Mouse (Mus musculus): ENCODE measurements around the gene Rnf43.

The Rnf43 gene

GRCm38 (mm10) chr11:87712188-87712587 is 49.7 kb downstream of the Rnf43 start:
- WGBS: 75% methylated on average over 4 of the region's 4 CpGs

GRCm38 (mm10) chr11:87715999-87716398 is 53.5 kb downstream of the Rnf43 start:
- WGBS: 89% methylated on average over 4 of the region's 4 CpGs

- 82% methylated on average over 7 of the region's 7 CpGs for WGBS
Observed at GRCm38 (mm10) chr11:87719526-87719925, 57.0 kb downstream of the Rnf43 start.

GRCm38 (mm10) chr11:87720324-87720723 is 57.8 kb downstream of the Rnf43 start:
- 81% methylated on average over 9 of the region's 9 CpGs for WGBS

GRCm38 (mm10) chr11:87720839-87721238 is 58.3 kb downstream of the Rnf43 start:
- 79% methylated on average over 9 of the region's 9 CpGs for WGBS

- 89% methylated on average over 3 of the region's 3 CpGs for WGBS
Observed at GRCm38 (mm10) chr11:87722168-87722567, 59.6 kb downstream of the Rnf43 start.

GRCm38 (mm10) chr11:87722891-87723290 is 60.4 kb downstream of the Rnf43 start:
- WGBS: 84% methylated on average over 4 of the region's 4 CpGs

GRCm38 (mm10) chr11:87725964-87726562 is 63.5 kb downstream of the Rnf43 start:
- 66% methylated on average over 6 of the region's 6 CpGs for WGBS

- WGBS: 81% methylated on average over 11 of the region's 11 CpGs
Observed at GRCm38 (mm10) chr11:87727021-87727420, 64.5 kb downstream of the Rnf43 start.

- 77% methylated on average over 4 of the region's 4 CpGs for WGBS
Observed at GRCm38 (mm10) chr11:87727471-87727870, 64.9 kb downstream of the Rnf43 start.

GRCm38 (mm10) chr11:87728850-87729592 is 66.5 kb downstream of the Rnf43 start:
- WGBS: 83% methylated on average over 18 of the region's 18 CpGs

GRCm38 (mm10) chr11:87729593-87730185 is 67.2 kb downstream of the Rnf43 start:
- WGBS: 92% methylated on average over 13 of the region's 13 CpGs

- 87% methylated on average over 10 of the region's 10 CpGs for WGBS
Observed at GRCm38 (mm10) chr11:87730652-87731310, 68.3 kb downstream of the Rnf43 start.

- WGBS: 77% methylated on average over 5 of the region's 5 CpGs
Observed at GRCm38 (mm10) chr11:87734346-87734745, 71.8 kb downstream of the Rnf43 start.

- WGBS: 89% methylated on average over 6 of the region's 6 CpGs
Observed at GRCm38 (mm10) chr11:87735691-87736090, 73.2 kb downstream of the Rnf43 start.

GRCm38 (mm10) chr11:87736647-87737134 is 74.2 kb downstream of the Rnf43 start:
- WGBS: under 1% methylated on average over 31 of the region's 31 CpGs

- under 1% methylated on average over 56 of the region's 57 CpGs for WGBS
Observed at GRCm38 (mm10) chr11:87737175-87737740, 74.7 kb downstream of the Rnf43 start, which contains the start of gene Supt4a. Gene Supt4a (plus strand): TSS chr11:87737552.

GRCm38 (mm10) chr11:87743691-87744090 is 81.2 kb downstream of the Rnf43 start:
- WGBS: 88% methylated on average over 3 of the region's 3 CpGs

GRCm38 (mm10) chr11:87744964-87745363 is 82.4 kb downstream of the Rnf43 start:
- WGBS: 80% methylated on average over 4 of the region's 4 CpGs

- WGBS: 83% methylated on average over 9 of the region's 9 CpGs
Observed at GRCm38 (mm10) chr11:87745632-87746555, 83.4 kb downstream of the Rnf43 start.

GRCm38 (mm10) chr11:87747312-87747711 is 84.8 kb downstream of the Rnf43 start:
- 99% methylated on average over 5 of the region's 5 CpGs for WGBS

Data from cerebral cortex, adult 2 months (tissue).